Mouse (Mus musculus) midbrain, embryonic 10.5 days (tissue): ENCODE measurements around the gene Lgr6. TPM values are rescaled to one million over a fixed set of nuclear protein-coding genes. Genes with fewer than 3 reads are reported as not detected.

Experiments
- DNase-seq: peaks from one replicate; pipeline ENCODE4 v3.0.0-alpha.2; 2017; ENCODE audit warnings: low spot score
- H3K27ac ChIP-seq: fragments of 300-500 bp; sonication (generic); replicated peaks from 2 replicates; pipeline ENCODE4 v1.5.1; 2016; ENCODE audit warnings: mild to moderate bottlenecking
- H3K27me3 ChIP-seq: fragments of 300-500 bp; sonication (generic); 2 replicates; pipeline ENCODE4 v1.6.1; 2016; ENCODE audit warnings: low read depth, mild to moderate bottlenecking; ENCODE audit not compliant: poor library complexity, severe bottlenecking
- H3K36me3 ChIP-seq: fragments of 300-500 bp; sonication (generic); 2 replicates; pipeline ENCODE4 v1.6.1; 2016; ENCODE audit warnings: mild to moderate bottlenecking, moderate library complexity
- H3K4me1 ChIP-seq: fragments of 300-500 bp; sonication (generic); 2 replicates; pipeline ENCODE4 v1.6.1; 2016
- H3K4me3 ChIP-seq: fragments of 300-500 bp; sonication (generic); 2 replicates; pipeline ENCODE4 v1.5.1; 2016; ENCODE audit warnings: mild to moderate bottlenecking, moderate library complexity
- H3K9me3 ChIP-seq: fragments of 300-500 bp; sonication (generic); replicated peaks from 2 replicates; pipeline ENCODE4 v1.6.1; 2016; ENCODE audit warnings: mild to moderate bottlenecking
- WGBS: fragments of 180-500 bp; shearing (Covaris S2); methylation state at CpG from one replicate; pipeline ENCODE4 v1.1.7; 2016; 5-methylcytosine and 5-hydroxymethylcytosine counted together
- polyA plus RNA-seq: library from polyadenylated mRNA; unstranded; fragments of >200 nt; fragmentation: Nextera tagmentation; extraction: Ambion mirVana; gene quantifications from 2 replicates; pipeline ENCODE4 v1.2.1, GENCODE M21; 2016

Lgr6 gene
- polyA plus RNA-seq, 1 experiment from 2014 or later: 0.06 TPM

DNA sequence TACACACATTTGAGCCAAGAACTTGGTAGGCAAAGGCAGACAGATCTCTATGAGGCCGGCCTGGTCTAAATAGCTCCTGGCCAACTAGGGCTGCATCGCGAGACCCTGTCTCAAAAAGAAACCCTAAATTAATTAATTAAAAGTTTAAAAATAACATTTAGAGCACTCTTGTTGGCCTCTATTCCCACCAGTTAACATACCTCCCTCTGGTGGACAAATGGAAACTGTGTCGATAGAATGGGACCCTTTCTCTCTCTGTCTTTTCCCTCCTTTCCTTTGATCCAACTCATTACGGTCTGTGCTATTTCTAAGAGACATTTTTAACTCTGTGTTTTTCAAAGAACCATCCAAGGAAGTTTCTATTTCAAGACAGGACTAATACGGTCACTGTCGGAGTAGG, 144.4 kb downstream of the Lgr6 start:
- Histone ChIP-seq H3K36me3 (peaks cover 9% of the 10 kb centered on the region), H3K27ac (no peak overlapping the region), H3K4me1 (peaks cover 24% of the 10 kb centered on the region), H3K4me3 (no peak overlapping the region), H3K9me3 (no peaks in the 10 kb centered on the region), H3K27me3 (peaks cover 9% of the 10 kb centered on the region)
- no peak for DNase-seq
- 67% methylated on average over 7 of the region's 7 CpGs for WGBS

DNA sequence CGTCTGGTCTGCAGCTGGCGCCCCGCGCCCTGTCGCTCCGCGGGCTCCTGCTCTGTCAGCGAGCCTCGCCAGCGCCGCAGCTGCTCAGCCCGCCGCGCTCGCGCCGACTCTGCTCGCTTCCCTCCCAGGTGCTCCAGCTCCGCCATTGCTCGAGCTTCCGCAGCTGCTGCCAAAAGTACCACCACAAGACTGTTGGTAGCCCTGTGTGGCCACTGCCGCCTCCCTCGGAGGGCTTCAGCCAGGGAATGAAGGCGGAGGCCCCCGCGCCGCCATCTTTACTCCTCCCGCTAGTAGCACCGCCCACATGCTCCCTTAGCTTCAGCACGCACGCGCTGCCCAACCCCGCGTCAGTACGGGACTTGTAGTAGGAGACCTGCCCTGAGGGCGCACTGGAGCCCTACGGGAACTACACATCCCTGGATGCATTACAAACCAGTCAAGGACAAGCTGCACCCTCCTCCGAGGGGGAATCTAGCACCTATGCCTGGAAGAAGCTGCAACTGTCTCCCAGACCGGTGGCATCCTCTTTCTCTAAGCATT, 149.4 kb downstream of the Lgr6 start, which contains the start of gene Ppp1r12b:
Ppp1r12b (minus strand) TSS at position 306 of the 540 bp plus-strand sequence.
- peak within 1 kb of the TSS; percentile 92 for H3K27ac ChIP-seq
- no peaks in the 10 kb centered on the region for H3K9me3 ChIP-seq
- H3K36me3 ChIP-seq: no peaks in the 10 kb centered on the region
- peaks cover 19% of the 10 kb centered on the region for H3K4me1 ChIP-seq
- no peaks in the 10 kb centered on the region for H3K27me3 ChIP-seq
- peak; percentile 96 for DNase-seq
- peak within 1 kb of the TSS; percentile 84 for H3K4me3 ChIP-seq
- under 1% methylated on average over 39 of the region's 39 CpGs for WGBS

DNA sequence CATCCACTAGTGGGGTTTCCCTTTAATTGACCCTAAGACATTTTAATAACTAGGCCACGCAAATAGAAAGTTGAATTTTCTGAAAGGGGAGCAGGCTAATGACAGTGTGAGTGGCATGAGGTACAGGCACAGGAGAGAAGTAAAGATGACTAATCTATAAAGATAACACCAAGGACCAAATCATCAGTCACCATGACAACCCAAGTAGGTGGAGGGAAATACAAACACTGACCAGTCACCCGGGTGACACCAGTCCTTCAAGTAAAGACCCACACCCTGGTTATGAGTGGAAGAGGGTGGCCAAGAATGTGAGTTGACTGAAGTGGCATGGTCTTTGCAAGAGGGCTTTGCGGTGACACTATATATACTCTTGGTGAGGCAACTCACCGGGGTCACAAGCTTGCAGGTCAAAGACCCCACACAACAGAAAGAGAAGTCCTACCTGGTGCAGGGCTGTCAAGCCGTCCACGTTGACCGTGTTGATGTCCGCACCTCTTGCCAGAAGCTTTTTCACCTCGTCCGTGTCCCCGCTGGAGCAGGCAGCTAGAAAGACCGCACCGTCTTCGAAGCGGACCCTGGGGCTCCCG, 149.9 kb downstream of the Lgr6 start:
- H3K9me3 ChIP-seq: no peaks in the 10 kb centered on the region
- H3K27me3 ChIP-seq: no peaks in the 10 kb centered on the region
- peak overlapping the region; percentile 92 for H3K27ac ChIP-seq
- H3K4me3 ChIP-seq: peak overlapping the region; percentile 84
- WGBS: 7% methylated on average over 16 of the region's 16 CpGs
- H3K36me3 ChIP-seq: no peaks in the 10 kb centered on the region
- DNase-seq: no peak
- peaks cover 19% of the 10 kb centered on the region for H3K4me1 ChIP-seq

DNA sequence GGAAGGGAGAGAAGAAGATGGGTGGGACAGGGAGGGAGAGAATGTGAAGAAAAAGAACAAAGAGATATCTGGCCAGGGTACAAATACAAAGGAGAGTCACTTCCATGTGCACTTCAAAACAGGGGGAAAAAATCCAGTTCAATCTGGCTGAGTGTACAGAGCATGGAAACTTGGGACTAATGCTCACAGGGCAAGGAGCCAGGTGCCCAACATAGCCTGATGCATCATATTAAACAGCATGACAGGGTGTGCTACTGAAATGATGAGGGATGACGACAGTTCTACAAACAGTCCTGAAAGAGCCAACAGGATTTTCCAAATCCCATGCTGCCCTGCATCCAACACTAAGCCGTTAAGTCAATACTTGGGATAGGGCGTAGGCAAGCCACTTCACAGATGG, 155.1 kb downstream of the Lgr6 start:
- H3K4me3 ChIP-seq: no peak overlapping the region
- no peak overlapping the region for H3K27ac ChIP-seq
- peaks cover 14% of the 10 kb centered on the region for H3K4me1 ChIP-seq
- H3K27me3 ChIP-seq: no peaks in the 10 kb centered on the region
- DNase-seq: no peak
- WGBS: 89% methylated on average over 3 of the region's 3 CpGs
- no peaks in the 10 kb centered on the region for H3K9me3 ChIP-seq
- peaks cover 6% of the 10 kb centered on the region; the same call in 1 of the 2 replicates for H3K36me3 ChIP-seq

DNA sequence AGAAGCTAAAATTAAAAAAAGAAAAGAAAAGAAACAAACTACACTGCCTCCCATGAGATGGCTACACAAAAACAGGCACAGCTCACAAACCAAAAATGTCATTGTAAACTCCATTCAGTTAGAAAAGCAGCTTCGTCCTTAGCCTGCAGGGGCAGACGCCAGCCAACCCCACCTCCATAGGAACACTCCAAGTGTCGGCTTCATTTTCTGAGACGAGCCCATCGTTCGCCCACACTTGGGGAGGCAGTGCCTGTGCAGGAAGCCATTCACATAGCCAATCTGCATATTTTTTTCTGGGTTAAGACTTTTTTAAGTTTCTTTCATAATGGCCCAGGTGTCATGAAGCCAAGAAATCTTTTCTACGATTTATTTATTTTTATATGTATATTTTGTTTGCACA, 157.5 kb downstream of the Lgr6 start:
- no peaks in the 10 kb centered on the region for H3K4me1 ChIP-seq
- no peak for DNase-seq
- no peak overlapping the region for H3K4me3 ChIP-seq
- no peaks in the 10 kb centered on the region for H3K27me3 ChIP-seq
- 85% methylated on average over 7 of the region's 7 CpGs for whole genome bisulfite sequencing
- peaks cover 6% of the 10 kb centered on the region; the same call in 1 of the 2 replicates for H3K36me3 ChIP-seq
- H3K27ac ChIP-seq: no peak overlapping the region
- H3K9me3 ChIP-seq: no peaks in the 10 kb centered on the region

DNA sequence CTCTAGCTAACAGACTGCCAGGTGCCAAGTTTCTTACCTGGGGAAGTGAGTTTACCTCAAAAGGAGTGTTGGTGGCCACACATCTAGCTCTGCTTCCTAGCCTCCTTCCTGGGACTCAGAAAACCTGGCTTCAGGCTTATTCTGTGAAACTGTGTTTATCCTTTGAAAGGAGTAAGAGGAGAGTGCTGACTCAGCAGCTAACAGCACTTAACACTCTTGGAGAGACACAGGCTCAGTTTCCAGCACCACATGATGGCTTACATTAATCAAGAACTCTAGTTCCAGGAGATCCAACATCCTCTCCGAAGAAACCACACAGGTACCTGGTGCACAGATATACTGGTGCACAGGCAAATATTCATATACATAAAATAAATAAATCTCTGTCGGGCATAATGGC, 162.2 kb downstream of the Lgr6 start:
- Histone ChIP-seq H3K36me3 (peaks cover 2% of the 10 kb centered on the region; the same call in 1 of the 2 replicates), H3K27ac (no peak overlapping the region), H3K4me3 (no peak overlapping the region), H3K9me3 (no peaks in the 10 kb centered on the region), H3K4me1 (no peaks in the 10 kb centered on the region), H3K27me3 (no peaks in the 10 kb centered on the region)
- 84% methylated on average over 2 of the region's 2 CpGs for WGBS
- DNase-seq: no peak

DNA sequence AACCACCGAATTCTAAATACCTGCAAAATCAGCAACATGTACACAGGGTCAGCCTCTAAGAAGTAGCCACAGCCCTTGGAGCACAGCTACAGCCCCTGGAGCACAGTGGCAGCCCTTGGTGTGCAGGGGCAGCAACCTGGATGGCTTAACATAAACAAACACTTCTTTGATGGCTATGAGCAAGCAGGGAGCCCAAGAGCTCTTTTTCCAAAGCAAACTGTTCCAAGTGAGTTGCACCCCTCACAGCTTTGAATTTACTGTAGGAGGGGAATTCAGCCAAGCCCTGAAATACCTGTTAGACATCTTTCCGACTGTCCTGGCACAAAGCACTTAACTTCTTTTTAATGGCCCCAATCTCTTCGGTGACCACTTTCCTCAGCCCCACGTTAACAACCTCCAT, 164.2 kb downstream of the Lgr6 start:
- Histone ChIP-seq H3K4me1 (no peaks in the 10 kb centered on the region), H3K9me3 (no peaks in the 10 kb centered on the region), H3K27ac (no peak overlapping the region), H3K27me3 (no peaks in the 10 kb centered on the region), H3K36me3 (no peaks in the 10 kb centered on the region), H3K4me3 (no peak overlapping the region)
- no peak for DNase-seq
- 83% methylated on average over 4 of the region's 4 CpGs for WGBS

DNA sequence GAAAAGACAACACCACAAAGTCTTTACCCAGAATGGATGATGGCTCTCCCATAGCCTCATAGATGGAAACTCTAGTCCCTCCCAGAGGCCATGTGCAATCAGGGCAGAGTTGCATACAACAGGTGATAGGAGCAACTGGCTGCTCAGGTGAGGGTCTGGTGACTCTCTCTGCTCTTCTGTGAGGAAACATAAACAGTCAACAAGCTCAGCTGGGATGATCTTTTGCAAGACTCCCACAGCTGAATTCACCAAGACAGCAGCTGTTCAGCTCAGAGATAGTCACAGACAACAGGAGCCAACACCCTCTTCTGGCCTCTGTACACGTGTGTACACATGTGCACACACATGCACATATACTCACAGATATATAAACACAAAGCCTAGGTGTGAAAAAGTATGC, 166.8 kb downstream of the Lgr6 start:
- no peaks in the 10 kb centered on the region for H3K4me1 ChIP-seq
- H3K4me3 ChIP-seq: no peak overlapping the region
- H3K27me3 ChIP-seq: no peaks in the 10 kb centered on the region
- H3K27ac ChIP-seq: no peak overlapping the region
- no peaks in the 10 kb centered on the region for H3K36me3 ChIP-seq
- H3K9me3 ChIP-seq: no peaks in the 10 kb centered on the region
- WGBS: 88% methylated on average over 1 of the region's 1 CpGs
- no peak for DNase-seq

DNA sequence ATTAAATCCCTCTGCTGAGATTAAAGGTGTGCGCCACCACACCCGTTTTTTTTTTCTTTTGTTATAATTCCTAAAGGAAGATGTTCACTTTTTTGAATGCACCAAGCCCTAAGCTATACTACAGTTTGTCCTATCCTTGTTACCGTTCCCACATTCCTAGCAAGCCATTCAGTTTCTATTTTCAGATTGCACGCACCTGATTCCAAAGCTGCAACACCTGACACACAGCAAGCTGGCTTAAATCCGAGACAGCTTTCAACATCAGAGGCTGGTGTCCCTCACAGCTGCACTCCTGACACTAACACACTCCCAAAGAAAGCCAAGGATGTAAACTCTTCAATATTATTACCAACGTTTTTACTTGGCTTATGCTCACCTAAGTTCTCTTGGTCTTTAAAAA, 168.7 kb downstream of the Lgr6 start:
- Histone ChIP-seq H3K27me3 (no peaks in the 10 kb centered on the region), H3K4me3 (no peak overlapping the region), H3K27ac (no peak overlapping the region), H3K4me1 (peaks cover 6% of the 10 kb centered on the region), H3K36me3 (no peaks in the 10 kb centered on the region), H3K9me3 (no peaks in the 10 kb centered on the region)
- 89% methylated on average over 6 of the region's 6 CpGs for WGBS
- DNase-seq: no peak

Other genes starting within 250 kb of the Lgr6 start
- 5.7 and 6.8 TPM in 2 replicates for gene Ppp1r12b, start 149.3 kb downstream of the Lgr6 start, polyA plus RNA-seq
- 54.2 and 61.5 TPM in 2 replicates for gene Ube2t, start 142.7 kb downstream of the Lgr6 start, polyA plus RNA-seq
- 1.3 and 2.4 TPM in 2 replicates for gene Ptpn7, start 27.4 kb upstream of the Lgr6 start, polyA plus RNA-seq
- gene Arl8a, start 41.5 kb upstream of the Lgr6 start, polyA plus RNA-seq: 46.5 and 67.6 TPM in 2 replicates
- gene Gpr37l1, start 62.4 kb upstream of the Lgr6 start, polyA plus RNA-seq: not detected in 2 replicates
- gene Elf3, start 153.3 kb upstream of the Lgr6 start, polyA plus RNA-seq: 0.77 and 1.6 TPM in 2 replicates
- gene Rnpep, start 178.8 kb upstream of the Lgr6 start, polyA plus RNA-seq: 94.7 and 97.5 TPM in 2 replicates
- 192 and 200 TPM in 2 replicates for gene Timm17a, start 208.5 kb upstream of the Lgr6 start, polyA plus RNA-seq
- 0.46 and 0.62 TPM in 2 replicates for gene Lmod1, start 219.5 kb upstream of the Lgr6 start, polyA plus RNA-seq